Mouse (Mus musculus) testis, adult 2 months (tissue): ENCODE data around the gene Osbpl9.

Experiments used
- CTCF ChIP-seq: fragments of 200-500 bp; IDR thresholded peaks from 2 replicates; pipeline ENCODE4 v1.5.1; 2012; ENCODE audit warnings: low read depth, mild to moderate bottlenecking, inconsistent platforms, low read length, moderate library complexity; ENCODE audit not compliant: control insufficient read depth, insufficient read depth, insufficient replicate concordance
- POLR2A ChIP-seq: fragments of 200-500 bp; IDR thresholded peaks from 2 replicates; pipeline ENCODE4 v1.6.1; 2012; ENCODE audit warnings: low read depth, mild to moderate bottlenecking, inconsistent platforms, low read length, moderate library complexity; ENCODE audit not compliant: control insufficient read depth

DNA sequence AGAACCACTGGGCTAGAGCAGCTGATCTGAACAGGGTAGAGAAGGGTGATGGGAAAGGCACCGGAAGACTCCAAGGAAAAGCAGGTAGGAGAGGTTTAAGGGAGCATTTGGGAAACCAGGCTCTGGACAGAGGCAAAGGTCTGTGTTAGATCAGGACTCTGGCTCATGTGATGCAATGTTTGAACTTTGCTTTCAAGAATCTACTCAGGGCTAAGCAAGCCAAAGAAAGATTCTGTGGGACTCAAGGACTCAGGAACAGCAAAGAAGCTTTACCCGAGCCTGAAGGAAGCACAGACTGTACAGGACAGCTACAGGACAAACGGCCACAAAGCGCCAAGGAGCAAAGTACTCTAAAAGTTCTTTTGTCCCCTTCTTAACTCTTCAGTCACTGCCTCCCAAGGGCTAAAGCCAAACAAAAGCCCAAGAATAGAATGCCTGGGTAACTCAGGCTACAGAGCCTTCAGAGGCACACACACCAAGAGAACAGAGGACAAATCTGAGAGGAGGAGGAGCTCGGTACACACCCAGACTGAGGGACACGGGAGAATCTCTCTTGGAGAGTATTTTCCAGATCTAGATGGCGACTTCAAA, 89.1 kb downstream of the Osbpl9 start:
- TF ChIP-seq POLR2A (no peak), CTCF (no peak)
